Mouse (Mus musculus) thymus, adult 2 months (tissue): ENCODE measurements around the gene Angel2.

Experiments
- CTCF ChIP-seq: fragments of 200-500 bp; IDR thresholded peaks from 2 replicates; pipeline ENCODE4 v1.5.1; 2012; ENCODE audit warnings: mild to moderate bottlenecking, control low read depth, low read length, moderate library complexity, borderline replicate concordance; ENCODE audit not compliant: control insufficient read depth, poor library complexity, insufficient read depth; ENCODE audit errors: extremely low read depth
- POLR2A ChIP-seq: fragments of 200-500 bp; IDR thresholded peaks from 2 replicates; pipeline ENCODE4 v1.6.1; 2012; ENCODE audit warnings: mild to moderate bottlenecking, low read length, control low read depth, moderate library complexity; ENCODE audit not compliant: control insufficient read depth, poor library complexity, insufficient read depth; ENCODE audit errors: extremely low read depth

GRCm38 (mm10) chr1:190918938-190919337 is 6.0 kb upstream of the Angel2 start:
- TF ChIP-seq POLR2A: no peak
- no peak for TF ChIP-seq CTCF
